Mouse (Mus musculus): Measurements from ENCODE around the gene Srebf1.
A peak's percentile ranks its signal among the peaks of the same experiment; 100 is the strongest.

Srebf1 gene

DNA sequence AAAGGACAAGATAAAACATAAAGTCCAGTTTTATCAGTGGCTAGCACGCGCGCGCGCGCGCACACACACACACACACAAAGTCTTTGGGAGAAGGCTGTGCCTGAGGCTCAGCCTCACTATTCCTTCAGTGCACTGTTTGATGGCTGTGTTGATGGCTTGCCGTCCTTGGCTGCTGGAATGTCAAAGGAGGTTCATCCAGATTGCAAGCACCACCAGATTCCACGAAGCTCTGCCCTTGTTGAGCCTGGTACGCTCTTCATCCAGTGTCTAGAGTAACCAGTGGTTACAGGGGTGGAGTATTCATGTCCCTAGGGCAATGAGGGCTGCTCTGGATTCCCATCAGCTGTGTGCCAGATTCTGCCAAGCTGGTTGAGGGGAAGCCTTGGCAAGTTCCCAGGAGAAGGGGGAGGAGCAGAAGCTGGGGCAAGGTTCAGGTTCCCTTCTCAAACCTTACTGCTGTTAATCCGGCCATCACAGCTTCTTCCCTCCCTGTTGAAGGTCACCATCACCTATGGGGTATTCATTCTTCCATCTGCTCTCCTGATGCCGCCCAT lies 40.2 kb downstream of the Srebf1 start:
- no peak for DNase-seq (ENCODE audit: low spot score in 2 of 2)

DNA sequence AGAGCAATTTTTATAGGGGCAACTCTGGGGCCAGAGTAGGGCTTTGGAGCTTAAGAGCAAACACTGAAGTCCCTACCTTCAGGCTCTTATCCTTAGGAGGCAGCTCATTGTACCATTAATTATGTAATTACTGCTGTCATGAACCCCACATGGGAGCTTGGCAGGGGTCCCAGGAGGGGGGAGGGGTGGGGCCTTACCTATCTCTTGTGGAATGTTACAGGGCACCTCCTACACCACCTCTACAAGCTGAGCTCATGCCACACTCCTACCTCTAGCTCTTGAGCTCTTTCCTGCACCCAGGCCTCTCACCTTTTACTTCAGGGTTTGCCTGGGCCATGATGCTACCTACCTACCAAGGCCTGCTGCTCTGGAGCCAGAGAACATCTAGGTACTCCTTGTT lies 43.9 kb downstream of the Srebf1 start:
- DNase-seq (ENCODE audit: low spot score in 2 of 2), result peak in 1 of 2 experiments; percentile 51

DNA sequence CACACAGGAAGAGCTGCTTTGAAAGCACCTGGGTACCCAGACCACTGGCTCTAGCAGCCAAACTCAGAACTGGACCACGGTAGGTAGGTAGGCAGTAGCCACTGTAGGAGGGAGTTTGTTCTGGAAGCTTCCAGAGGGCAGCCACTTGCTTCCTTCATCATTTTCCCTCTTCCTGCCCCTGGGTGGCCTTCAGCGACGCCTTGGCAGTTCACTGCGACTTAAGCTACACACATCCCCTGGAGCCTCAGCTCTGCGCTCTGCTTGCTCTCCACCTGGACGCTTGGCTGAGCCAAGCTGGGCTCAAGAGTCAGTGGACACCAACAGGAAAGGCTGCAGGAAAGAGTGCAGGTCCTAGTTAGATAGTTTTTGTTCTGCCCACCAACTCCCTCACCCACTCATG lies 44.4 kb downstream of the Srebf1 start:
- no peak for DNase-seq (ENCODE audit: low spot score in 2 of 2)

DNA sequence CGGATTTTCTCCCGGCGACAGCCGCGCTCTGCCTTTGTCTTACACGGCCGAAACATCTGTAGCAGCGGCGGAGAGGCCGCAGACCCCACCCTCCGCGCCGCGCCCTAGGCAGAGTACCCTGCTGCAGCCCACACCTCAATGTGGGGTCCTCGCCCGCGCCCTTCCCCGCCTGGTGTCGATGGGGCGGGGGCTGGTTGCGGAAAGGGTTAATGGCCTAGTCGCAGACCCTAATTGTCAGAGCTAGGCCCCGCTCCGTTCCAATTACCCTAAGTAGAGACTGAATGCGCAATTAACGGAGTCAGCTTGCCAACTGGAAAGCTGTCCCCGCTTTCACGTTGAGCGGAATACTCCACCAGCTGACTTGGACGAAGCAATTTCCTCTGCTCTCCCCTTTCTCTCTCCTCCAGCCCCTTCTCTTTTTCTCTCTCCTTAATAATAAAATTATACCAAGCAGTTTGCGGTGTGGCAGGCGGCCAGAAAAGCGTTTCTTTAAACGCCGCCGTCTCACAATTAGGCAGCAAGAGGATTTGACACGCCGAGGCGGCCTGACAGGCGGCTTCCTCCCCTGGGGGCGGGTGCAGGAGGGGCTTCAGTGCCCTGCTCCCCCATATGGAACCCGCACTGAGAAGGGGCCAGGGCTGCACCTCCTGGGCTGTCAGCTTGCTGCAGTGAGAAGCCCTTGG lies 45.3 kb downstream of the Srebf1 start:
- DNase-seq (ENCODE audit: low spot score in 2 of 2), result peak; percentile 49 to 52

DNA sequence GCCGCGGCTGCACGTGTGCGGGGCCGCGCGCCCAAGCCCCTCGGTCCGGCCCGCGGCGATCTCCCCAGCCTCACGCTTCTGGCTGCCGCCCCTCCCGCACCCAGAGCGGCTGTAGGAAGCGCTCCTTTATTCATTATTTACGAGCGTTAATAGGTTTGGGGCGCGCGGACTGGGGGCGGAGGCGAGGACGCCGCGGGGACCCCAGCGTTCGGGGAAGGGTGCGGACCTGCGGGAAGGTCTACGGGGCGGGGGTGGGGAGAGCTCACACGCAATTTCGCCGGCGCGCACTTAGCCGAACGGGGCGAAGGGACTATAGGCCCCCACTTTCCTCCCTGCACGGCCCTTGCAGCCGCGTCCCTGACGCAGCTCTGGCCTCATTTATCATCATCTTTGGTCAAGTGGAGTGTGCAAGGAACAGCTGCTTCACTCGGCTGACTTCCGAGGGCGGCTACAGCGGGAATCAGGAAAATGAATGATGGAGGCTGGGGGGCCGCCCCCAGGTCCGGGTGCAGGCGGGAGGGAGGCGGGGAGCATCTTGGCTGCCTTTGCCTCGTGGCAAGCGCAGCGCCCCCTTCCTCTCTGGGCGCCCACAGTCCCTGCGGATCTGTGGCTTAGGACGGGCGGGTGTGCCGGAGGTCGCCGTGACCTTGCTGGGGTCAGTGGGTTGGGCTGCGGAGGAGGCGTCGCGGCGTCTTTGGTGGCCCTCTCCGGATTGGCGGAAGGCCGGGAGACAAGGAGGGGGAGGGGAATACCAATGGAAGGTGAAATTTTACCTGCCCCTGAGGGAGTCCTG lies 46.0 kb downstream of the Srebf1 start:
- peak; percentile 83 for DNase-seq (ENCODE audit: low spot score in 2 of 2)

DNA sequence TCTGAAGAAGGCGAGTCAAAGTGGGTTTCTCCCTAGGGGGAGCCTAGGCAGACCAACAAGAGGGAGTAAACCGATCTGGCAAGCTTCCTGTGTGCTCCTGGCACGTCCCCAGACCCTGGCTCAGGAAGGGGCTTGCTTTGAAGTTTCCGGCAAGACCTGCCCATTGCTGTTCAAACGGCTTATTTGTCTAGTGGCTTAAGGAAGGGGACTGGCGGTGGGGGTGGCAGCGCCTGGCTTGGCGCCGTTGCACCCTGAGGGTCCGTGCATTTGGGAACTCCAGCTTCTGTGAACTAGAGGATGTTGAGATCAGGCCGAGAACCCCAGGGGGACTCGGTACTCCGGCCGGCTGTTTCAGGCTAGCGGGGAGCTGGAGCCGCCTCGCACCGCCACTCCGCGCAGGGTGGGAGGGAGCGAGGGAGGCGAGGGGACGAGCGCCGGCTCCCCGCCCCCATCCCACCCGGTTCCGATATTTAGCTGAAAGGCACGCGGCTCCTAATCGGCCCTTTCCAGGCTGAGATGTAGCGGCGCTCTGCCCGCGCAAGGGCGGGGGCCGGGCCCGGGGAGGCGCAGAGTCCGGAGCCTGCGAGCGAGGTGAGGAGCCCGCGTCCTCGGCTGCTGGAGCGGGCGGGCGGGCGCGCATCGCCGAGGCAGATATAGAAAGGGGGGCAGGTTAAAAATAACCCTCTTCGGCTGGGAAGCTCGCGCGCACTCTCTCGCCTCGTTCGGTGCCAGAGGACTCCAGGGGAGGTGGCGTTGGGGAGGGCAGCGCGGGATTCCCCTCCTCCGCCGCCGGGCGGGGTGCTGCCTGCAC lies 46.8 kb downstream of the Srebf1 start:
- DNase-seq (ENCODE audit: low spot score in 2 of 2), result peak; percentile 81 to 84

DNA sequence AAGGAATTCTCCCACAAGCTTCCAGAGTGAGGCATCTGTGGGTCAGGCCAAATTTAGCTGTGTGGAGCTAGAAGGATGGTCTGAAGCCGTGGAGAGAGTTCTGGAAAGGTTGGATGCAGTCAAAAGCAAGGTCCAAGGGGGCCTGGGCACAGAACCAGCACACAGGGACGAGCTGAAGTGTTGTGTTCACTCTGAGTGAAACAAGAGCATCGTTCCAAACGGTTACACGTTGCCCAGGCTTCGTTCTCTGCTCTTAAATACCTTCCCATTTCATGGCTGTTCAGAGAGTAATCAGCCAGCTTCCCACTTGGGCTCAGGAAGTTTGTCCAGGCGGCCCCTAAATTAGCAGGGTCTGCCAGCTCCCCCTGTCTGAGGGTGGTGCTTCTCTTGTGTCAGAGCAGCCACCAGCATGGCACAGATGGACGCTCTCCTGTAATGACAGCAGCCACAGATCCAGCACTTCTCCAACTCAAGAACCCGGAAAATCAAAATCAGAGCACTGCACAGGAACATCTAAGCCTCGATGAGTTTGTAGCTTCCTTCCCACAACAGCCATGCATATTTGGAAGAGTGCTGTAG lies 48.7 kb downstream of the Srebf1 start:
- DNase-seq (ENCODE audit: low spot score in 2 of 2), result no peak

DNA sequence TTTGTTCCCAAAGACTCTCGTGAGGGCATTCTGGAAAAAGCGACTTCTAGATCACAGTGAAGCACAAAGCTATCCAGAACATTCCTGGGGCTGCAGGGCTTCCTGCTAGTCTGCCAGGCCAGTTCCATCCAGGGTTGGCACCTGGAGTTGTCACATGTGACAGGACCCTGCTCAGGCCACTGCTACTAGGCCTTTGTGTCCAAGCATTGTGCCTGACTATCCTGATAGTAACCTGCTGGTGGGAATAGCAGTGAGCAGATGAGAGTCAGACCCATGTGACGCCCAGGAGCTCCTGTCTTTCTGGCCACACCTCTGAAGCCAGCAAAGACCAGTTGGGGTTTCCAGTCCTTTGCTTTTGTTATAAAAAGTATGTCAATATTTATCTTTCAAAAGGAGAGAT lies 50.3 kb downstream of the Srebf1 start:
- peak in 1 of 2 experiments; percentile 51 for DNase-seq (ENCODE audit: low spot score in 2 of 2)

DNA sequence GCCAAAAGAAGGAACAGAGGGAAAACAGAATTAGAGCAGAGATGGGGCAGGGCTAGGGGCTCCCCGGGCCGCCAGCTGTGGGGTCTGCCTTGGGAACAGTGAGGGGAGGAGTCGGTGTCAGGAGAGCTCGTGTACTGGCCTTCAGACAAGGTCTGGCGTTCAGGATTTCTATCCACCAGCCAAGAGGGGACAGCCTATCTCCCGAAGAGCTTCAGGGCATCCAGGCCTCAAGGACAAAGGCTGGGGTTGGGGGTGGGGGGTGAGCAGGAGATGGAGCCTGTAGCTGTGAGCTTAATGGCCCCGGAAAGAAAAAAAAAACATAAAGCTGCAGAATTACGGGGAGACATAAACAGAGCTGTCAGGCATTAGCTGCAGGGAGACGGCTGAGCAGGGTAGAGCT lies 53.6 kb downstream of the Srebf1 start:
- DNase-seq (ENCODE audit: low spot score in 2 of 2), result no peak

DNA sequence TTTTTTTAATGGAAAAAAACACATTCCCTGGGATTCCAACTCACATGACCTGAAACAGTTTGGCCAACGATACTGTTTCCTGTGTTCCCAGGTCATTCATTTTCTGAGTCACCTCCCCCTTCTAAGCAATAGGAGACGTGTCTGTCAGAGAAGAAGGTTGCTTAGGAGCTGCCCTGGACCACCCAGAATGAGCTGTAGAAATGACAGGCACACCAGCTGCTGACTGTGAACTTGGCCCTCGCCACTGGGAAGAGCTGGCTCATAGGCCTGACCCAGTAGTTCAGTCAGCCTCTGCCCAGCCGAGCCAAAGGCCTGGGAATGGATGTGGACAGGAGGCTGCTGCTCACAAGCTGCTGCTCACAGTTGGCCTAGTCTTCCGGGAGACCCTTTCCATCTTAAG lies 57.3 kb downstream of the Srebf1 start:
- peak; percentile 41 to 42 for DNase-seq (ENCODE audit: low spot score in 2 of 2)

DNA sequence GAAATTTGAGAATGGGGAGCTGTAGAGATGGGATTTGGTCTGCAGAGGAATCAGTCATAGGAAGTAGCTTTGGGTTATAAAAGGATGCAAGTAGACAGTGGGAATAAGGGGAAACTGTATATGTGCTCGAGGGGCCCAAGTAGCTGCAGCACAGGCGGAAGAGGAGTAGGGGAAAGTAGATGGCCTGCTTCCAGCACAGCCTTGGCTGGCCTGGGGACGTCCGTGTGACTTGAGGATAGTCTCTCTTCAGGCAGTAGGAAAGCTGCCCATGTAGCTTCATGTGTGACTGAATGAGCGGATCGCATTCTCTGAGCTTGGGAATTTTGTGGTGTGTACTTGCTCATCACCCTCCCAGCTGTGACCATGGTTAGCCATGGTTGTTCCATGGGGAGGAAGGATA lies 57.9 kb downstream of the Srebf1 start:
- DNase-seq (ENCODE audit: low spot score in 2 of 2), result no peak

DNA sequence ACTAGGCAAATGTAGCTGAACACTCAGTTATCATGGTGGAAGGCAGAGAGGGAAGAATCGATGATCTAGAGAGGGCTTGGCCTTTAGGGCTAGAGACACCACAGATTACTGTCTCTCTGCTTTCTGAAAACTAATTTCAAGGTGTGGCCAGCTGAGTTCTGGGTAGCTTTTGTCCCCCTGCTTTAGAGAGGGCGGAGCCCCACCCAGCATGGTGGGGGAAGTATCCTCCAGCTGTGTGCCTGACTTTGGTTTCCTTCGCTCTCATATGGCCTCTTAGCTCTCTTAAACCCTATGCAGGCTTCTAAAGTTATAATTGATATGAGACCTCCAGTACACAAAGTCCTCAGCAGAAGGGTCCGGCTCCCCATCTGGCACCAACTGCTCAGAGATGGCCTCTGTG lies 59.0 kb downstream of the Srebf1 start:
- no peak for DNase-seq (ENCODE audit: low spot score in 2 of 2)

DNA sequence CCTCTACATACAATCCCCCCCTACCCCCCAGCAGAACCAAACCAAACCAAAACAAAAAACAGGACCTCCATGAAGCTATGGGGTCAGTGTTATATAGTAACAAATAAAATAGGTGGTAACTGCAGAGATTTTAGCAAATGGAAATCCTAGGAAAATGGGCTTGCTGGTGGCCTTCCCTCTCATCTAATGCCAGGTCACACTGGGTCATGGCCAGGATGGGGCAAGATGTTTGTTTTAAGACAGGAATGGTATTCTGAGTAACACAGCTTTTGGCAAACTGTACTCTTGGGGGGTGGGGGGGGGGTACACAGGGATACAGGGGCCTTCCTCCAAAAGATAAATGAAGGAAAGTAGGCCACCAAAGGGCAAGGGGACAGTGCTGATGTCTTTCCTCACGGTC lies 59.8 kb downstream of the Srebf1 start:
- DNase-seq (ENCODE audit: low spot score in 2 of 2), result no peak

DNA sequence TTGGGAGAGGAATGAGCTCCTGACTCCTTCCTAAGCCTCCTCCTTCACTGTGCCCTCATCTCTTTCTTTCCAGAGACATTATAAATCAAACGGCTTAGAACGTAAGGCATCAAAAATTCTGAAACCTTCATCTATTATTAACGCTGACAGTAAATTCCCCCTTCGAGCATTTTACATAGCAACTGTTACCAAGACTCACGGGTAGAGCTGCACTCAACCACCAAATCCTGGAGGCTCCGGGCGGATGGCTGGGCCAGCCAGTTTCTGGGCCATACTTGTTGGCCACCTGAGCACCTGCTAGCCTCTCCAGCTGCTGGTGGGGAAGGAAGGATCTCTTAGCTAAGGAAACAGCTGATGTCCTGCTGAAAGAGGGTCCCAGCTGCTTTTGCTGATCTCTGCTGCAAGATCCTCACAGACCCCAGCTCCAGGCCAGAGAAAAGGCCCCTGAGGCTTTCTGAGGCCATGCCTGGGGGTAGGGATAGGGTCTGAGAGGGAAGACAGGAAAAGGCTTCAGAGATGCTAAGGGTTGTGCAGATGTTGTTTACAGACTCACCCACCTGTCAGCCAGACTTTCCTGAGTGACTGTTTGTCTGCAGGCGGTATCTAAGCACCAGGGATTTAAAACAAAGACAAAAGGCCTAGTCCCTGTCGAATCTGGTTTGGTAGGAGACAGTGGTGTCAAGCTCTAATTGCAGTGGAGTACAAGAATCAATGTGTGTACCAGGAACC lies 61.1 kb downstream of the Srebf1 start:
- no peak for DNase-seq (ENCODE audit: low spot score in 2 of 2)

DNA sequence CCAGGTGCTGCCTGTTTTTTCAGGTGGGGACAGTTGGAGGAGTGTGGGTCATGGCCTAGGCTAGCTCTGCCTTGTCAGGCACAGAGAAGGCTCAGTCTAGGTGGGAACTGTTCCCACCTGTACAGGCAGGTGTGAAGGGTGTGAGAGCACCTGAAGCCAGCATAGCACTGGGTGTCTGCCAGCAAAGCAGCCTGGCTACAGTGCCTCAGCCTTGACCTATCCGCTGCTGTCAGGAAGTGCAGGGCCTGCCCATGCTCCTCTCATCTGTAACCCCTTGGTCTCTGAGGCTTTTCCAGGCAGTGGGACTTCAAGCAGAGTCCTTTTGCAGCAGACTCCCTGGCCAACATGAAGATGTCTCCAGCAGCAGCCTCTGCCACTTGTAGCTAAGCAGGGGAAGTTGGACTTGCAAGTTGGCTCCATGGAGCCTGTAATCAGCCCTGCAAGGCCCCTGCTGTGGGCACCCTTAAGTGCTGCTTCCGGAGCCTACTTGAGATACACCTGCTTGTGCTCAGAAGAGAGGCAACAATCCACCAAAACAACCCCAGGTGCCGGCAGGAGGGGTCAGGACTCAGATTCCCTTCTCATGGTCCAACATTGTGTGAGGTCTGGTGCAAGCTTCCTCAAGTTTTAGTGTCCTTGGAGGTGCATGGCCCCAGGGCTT lies 61.8 kb downstream of the Srebf1 start:
- DNase-seq (ENCODE audit: low spot score in 2 of 2), result no peak

DNA sequence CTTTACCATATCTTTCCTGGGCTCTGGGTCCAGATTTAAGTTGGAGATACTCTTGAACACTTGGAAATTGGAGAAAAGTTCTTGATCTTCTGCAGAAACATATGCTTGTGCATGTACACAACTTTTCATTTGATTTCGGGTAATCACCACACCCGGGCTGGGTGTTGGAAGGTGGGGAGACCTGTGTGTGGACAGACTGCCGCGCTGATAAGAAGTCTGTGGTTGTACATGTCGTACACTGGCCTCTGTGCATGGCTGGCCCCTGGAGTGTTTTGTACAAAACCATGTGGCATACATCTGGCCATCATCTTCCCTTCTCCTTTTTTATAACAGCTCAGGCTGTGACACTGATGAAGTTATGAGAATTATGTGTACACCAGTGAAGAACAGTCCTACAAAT lies 62.4 kb downstream of the Srebf1 start:
- no peak for DNase-seq (ENCODE audit: low spot score in 2 of 2)

DNA sequence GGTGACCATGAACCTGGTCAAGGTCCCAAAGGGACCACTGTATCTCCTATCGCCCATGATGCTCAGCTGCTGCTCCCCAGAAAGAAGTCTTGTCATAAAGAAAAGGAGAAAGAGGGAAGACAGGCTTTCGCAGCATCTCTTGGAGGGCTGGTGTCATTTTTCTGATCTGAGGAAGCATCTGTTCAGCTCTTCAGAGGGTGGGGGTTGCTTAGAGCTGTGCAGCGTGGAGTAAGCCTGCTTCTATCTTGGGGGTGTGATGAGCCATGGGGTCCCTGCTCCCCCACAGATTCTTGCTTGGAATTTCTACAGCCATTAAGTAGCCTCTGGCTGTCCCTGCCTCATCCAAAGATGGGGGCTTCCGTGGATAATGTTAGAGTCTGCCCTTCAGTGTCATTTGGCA lies 64.1 kb downstream of the Srebf1 start:
- DNase-seq (ENCODE audit: low spot score in 2 of 2), result no peak

DNA sequence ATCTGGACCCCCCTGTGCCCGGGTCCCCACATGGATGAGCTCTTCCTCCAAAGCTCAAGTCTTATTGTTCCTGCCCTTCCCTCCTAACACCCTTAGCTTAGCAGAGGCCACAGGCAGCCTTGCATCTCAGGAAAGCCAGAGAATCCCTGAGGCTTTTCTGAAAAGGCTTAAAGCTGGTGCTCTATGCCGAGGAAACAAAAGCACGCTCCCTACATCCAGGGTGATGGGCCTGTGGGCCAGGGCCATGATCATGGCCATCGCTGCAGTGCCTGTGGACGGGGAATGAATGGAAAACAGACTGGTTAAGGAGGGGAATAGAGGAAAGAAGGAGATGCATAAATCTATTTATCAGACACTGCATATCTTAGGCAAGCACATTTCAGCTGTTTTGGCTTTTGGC lies 66.7 kb downstream of the Srebf1 start:
- no peak for DNase-seq (ENCODE audit: low spot score in 2 of 2)

DNA sequence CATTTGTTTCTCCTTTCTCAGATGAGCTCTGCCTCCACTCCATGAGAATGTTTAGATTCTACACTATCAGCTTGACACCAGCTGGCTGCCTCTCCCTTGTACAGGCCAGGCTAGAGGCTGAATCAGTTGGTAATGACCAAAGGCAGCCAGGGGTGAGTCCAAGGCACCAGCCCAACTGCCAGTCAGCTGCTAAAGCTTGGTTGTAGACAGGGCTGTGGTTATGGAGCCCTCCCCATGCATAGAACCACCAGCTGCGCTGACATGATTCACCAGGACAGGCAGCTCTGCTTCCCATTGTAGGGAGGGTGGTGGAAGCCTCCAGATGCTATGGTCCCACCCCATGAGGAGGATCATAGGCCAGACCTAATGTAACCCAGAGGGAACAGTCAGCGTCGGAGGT lies 68.4 kb downstream of the Srebf1 start:
- no peak for DNase-seq (ENCODE audit: low spot score in 2 of 2)

DNA sequence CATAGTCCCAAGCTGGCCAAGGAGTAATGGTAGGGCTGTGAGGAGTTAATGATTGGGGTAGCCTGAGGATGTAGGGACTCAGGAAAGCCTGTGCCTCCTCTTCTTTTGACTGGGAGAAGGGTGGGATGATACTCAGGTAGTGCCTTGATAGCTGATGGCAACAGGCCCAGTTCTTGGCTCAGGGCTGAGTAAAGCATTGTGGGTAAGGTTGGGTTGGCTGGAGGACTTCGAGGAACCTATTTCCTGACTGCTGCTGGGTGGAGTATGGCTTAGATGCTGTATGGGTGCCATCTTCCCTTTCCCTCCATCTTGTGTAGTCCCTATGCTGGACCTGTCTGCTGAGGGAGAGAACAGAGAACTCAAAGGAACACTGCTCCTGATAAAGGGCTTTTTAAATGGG lies 70.0 kb downstream of the Srebf1 start:
- no peak for DNase-seq (ENCODE audit: low spot score in 2 of 2)

DNA sequence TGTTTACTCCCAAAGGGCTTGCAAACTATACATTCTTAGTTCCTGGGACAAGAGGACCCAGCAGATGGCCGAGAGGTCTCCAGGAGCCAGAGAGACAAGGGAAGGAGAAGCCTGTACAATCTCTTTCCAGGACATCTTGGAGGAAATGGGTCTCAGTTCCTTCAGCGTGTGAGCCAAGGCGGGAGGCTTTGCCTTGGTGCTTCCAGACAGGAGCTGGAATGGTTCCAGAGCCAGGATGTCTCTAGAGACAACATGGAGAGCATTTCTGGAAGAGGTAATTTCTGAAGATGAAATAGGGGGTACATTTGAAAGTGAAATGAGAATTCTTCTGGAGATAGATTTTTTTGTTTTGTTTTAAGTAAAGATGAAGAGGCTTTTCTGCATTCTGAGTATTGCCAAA lies 71.7 kb downstream of the Srebf1 start:
- no peak for DNase-seq (ENCODE audit: low spot score in 2 of 2)

Data from heart, adult 9 months (tissue).